Mouse (Mus musculus): ENCODE results near the gene Tubb4b.

DNA sequence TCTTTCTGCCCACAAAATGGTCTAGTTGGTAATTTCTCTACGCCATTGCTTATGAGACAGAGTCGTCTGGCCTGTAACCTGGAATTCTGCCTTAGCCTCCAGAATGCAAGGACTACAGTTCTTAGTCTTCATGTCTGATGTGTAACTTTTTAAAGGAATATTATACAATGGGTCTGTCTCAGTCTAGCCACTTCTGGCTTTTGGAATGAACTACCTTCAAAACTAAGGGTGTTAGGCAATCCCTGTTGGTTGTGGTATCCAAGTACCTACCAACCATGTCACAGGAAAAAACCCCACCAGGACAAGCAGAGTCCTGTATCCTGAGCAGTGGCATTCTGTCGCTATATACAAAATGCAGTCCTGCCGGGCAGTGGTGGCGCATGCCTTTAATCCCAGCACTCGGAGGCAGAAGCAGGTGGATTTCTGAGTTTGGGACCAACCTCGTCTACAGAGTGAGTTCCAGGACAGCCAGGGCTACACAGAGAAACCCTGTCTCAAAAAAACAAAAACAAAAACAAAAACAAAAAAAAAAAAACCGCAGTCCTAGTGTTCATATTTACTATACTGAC is 1.4 kb upstream of the Tubb4b start:
- TF ChIP-seq CTCF (IDR thresholded peaks at IDR 0.05; ENCODE audit: low read depth, low read length), result no peak
- TF ChIP-seq POLR2A (IDR thresholded peaks at IDR 0.05; ENCODE audit: extremely low read depth, insufficient read depth, low read length), result no peak

Data from liver, adult 2 months (tissue).